Mouse (Mus musculus): Measurements from ENCODE around the gene Mael. TPM values are rescaled to one million over a fixed set of nuclear protein-coding genes. Genes with fewer than 3 reads are reported as not detected.

The Mael gene
- polyA plus RNA-seq, 1 experiment, result not detected

DNA sequence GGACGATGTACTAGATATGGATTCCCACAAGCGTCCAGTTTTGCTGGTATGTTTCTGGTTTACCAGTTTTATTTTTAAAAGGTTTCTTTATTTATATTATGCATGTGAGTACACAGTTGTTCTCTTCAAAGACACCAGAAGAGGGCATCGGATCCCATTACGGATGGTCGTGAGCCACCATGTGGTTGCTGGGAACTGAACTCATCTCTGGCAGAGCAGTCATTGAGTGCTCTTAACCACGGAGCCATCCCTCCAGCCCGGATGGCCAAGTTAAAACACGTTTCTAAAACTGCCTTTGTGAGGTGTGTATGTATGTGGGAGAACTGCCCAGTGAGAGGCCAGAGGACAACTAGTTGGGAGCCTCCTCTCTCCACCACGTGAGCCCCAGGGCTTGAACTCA, 79.9 kb downstream of the Mael start:
- no peak overlapping the region for H3ac ChIP-seq (ENCODE audit: control insufficient read depth, insufficient read length, low read depth)
- H3K27me3 ChIP-seq (ENCODE audit: control insufficient read depth, insufficient read depth, insufficient read length), result peaks cover 14% of the 10 kb centered on the region
- no peaks in the 10 kb centered on the region for H3K36me3 ChIP-seq (ENCODE audit: control insufficient read depth, insufficient read depth)
- no peaks in the 10 kb centered on the region for H3K79me3 ChIP-seq (ENCODE audit: low read depth)
- no peak for TF ChIP-seq MYOG (IDR thresholded peaks at IDR 0.05; ENCODE audit: control insufficient read depth, extremely low read depth, insufficient read length)
- TF ChIP-seq FOSL1 (IDR thresholded peaks at IDR 0.05; ENCODE audit: insufficient read depth, low read length, poor library complexity, severe bottlenecking), result no peak
- TF ChIP-seq USF1 (IDR thresholded peaks at IDR 0.05; ENCODE audit: low read depth), result no peak
- no peak for TF ChIP-seq CEBPB (IDR thresholded peaks at IDR 0.05; ENCODE audit: low read depth)
- no peak for TF ChIP-seq CTCF (IDR thresholded peaks at IDR 0.05; ENCODE audit: control insufficient read depth, insufficient read depth, insufficient read length)
- TF ChIP-seq MYOD1 (IDR thresholded peaks at IDR 0.05; ENCODE audit: control insufficient read depth, insufficient read length, low read depth), result no peak
- TF ChIP-seq MAX (IDR thresholded peaks at IDR 0.05), result no peak
- no peak overlapping the region for H3K4me3 ChIP-seq (ENCODE audit: insufficient read depth, poor library complexity, severe bottlenecking)
- no peaks in the 10 kb centered on the region for H3K79me2 ChIP-seq (ENCODE audit: control insufficient read depth, insufficient read depth)

DNA sequence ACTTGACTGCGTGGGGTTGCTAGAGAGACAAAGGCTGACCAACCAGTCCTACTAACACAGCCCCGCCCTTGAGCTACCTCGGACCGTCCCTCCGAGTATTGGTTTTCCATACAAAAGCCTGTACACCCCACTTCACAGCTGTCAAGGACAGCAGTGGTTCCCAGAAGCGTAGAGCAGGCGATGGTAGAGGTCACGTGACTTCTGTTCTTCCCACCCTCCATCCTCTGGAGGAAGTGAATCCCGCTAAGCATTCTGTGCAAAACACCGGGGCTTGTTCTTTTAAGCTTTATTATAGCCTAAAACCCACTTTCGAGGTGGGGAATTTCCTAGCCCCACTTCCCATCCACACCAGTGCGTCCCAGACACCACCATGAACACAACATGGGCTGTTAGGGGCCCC, 80.8 kb downstream of the Mael start:
- Histone ChIP-seq H3ac (ENCODE audit: control insufficient read depth, insufficient read length, low read depth) (no peak overlapping the region), H3K79me3 (ENCODE audit: low read depth) (no peaks in the 10 kb centered on the region), H3K36me3 (ENCODE audit: control insufficient read depth, insufficient read depth) (no peaks in the 10 kb centered on the region), H3K27me3 (ENCODE audit: control insufficient read depth, insufficient read depth, insufficient read length) (peaks cover 14% of the 10 kb centered on the region), H3K79me2 (ENCODE audit: control insufficient read depth, insufficient read depth) (no peaks in the 10 kb centered on the region), H3K4me3 (ENCODE audit: insufficient read depth, poor library complexity, severe bottlenecking) (no peak overlapping the region)
- TF ChIP-seq USF1 (IDR thresholded peaks at IDR 0.05; ENCODE audit: low read depth), result peak; percentile 44
- no peak for TF ChIP-seq CEBPB (IDR thresholded peaks at IDR 0.05; ENCODE audit: low read depth)
- TF ChIP-seq CTCF (IDR thresholded peaks at IDR 0.05; ENCODE audit: control insufficient read depth, insufficient read depth, insufficient read length), result no peak
- TF ChIP-seq MAX (IDR thresholded peaks at IDR 0.05), result no peak
- no peak for TF ChIP-seq MYOD1 (IDR thresholded peaks at IDR 0.05; ENCODE audit: control insufficient read depth, insufficient read length, low read depth)

DNA sequence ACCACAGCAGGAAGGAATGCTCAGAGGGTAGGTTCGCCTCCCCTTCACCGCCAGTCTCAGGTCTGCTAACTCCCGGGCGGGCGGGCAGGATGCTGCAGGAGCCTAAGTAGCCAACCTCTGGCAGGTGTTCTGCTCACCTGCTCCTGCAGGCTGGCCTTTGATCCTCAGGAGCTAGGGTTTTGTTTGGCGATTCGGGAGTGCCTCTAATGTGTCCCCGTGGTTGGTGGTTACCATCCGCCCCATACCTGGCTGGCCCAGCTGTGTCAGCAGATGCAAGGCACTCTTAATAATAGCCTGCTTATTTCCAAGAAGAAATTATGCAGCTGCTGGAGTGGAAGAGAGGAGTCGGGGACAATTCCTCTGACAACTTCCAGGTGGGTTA, 83.4 kb downstream of the Mael start:
- Histone ChIP-seq H3K36me3 (ENCODE audit: control insufficient read depth, insufficient read depth) (no peaks in the 10 kb centered on the region), H3K79me3 (ENCODE audit: low read depth) (no peaks in the 10 kb centered on the region), H3K79me2 (ENCODE audit: control insufficient read depth, insufficient read depth) (no peaks in the 10 kb centered on the region), H3K4me3 (ENCODE audit: insufficient read depth, poor library complexity, severe bottlenecking) (no peak overlapping the region), H3ac (ENCODE audit: control insufficient read depth, insufficient read length, low read depth) (no peak overlapping the region), H3K27me3 (ENCODE audit: control insufficient read depth, insufficient read depth, insufficient read length) (peaks cover 14% of the 10 kb centered on the region)
- TF ChIP-seq CTCF (IDR thresholded peaks at IDR 0.05; ENCODE audit: control insufficient read depth, insufficient read depth, insufficient read length) (no peak), USF1 (IDR thresholded peaks at IDR 0.05; ENCODE audit: low read depth) (no peak), FOSL1 (IDR thresholded peaks at IDR 0.05; ENCODE audit: insufficient read depth, low read length, poor library complexity, severe bottlenecking) (no peak), MAX (IDR thresholded peaks at IDR 0.05) (no peak), MYOD1 (IDR thresholded peaks at IDR 0.05; ENCODE audit: control insufficient read depth, insufficient read length, low read depth) (no peak), MYOG (IDR thresholded peaks at IDR 0.05; ENCODE audit: control insufficient read depth, extremely low read depth, insufficient read length) (no peak), CEBPB (IDR thresholded peaks at IDR 0.05; ENCODE audit: low read depth) (no peak)

DNA sequence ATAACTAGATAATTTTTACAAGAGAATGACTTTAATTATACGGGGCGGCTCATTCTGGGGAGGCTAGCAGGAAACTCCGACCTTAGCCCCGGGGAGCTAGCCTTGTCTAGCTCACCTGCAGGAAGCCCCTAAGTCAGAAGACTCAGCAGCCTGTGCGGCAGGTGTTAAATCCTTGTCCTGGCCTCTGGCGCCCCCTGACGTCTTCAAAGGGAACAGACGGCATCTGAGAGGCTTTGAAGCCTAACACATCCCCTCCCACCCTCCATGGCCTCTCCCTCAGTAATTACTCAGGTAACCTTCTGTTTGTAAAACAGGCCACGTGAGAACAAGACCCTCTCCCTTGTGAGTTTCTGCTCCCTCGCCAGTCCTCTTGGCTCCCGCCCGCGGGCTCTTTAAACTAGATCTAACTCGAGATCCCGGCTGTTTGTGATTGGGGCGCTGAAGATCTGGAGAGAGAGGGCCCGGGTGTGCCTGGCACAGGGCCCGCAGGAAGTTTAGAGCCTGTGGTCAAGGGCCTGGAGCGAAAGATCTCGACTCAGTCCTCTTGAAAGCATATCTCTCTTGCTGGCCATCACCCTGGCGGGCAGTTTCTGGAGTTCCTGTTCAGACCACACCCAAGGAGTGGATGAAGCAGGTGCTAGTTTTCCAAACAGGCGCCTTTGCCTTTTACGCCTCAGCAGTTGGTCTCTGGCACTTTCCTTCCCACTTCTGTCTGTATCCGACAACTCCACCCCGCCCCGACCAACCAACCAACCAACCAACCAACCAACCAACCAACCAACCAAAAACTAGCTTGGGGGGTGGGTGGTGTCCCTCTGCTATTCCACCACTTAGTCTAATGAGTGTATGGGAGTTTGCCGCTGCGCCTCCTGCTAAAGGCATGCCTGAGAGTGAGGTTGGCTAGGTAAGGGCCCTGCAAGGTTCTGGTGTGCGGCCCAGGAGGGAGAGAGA, 84.1 kb downstream of the Mael start:
- H3K79me3 ChIP-seq (ENCODE audit: low read depth), result no peaks in the 10 kb centered on the region
- H3K27me3 ChIP-seq (ENCODE audit: control insufficient read depth, insufficient read depth, insufficient read length), result peaks cover 14% of the 10 kb centered on the region
- H3K36me3 ChIP-seq (ENCODE audit: control insufficient read depth, insufficient read depth), result no peaks in the 10 kb centered on the region
- H3K79me2 ChIP-seq (ENCODE audit: control insufficient read depth, insufficient read depth), result no peaks in the 10 kb centered on the region
- no peak overlapping the region for H3ac ChIP-seq (ENCODE audit: control insufficient read depth, insufficient read length, low read depth)
- TF ChIP-seq MAX (IDR thresholded peaks at IDR 0.05) (no peak), CEBPB (IDR thresholded peaks at IDR 0.05; ENCODE audit: low read depth) (no peak), MYOD1 (IDR thresholded peaks at IDR 0.05; ENCODE audit: control insufficient read depth, insufficient read length, low read depth) (no peak), CTCF (IDR thresholded peaks at IDR 0.05; ENCODE audit: control insufficient read depth, insufficient read depth, insufficient read length) (peak; percentile 78), USF1 (IDR thresholded peaks at IDR 0.05; ENCODE audit: low read depth) (no peak), MYOG (IDR thresholded peaks at IDR 0.05; ENCODE audit: control insufficient read depth, extremely low read depth, insufficient read length) (no peak), FOSL1 (IDR thresholded peaks at IDR 0.05; ENCODE audit: insufficient read depth, low read length, poor library complexity, severe bottlenecking) (no peak)
- H3K4me3 ChIP-seq (ENCODE audit: insufficient read depth, poor library complexity, severe bottlenecking), result no peak overlapping the region

DNA sequence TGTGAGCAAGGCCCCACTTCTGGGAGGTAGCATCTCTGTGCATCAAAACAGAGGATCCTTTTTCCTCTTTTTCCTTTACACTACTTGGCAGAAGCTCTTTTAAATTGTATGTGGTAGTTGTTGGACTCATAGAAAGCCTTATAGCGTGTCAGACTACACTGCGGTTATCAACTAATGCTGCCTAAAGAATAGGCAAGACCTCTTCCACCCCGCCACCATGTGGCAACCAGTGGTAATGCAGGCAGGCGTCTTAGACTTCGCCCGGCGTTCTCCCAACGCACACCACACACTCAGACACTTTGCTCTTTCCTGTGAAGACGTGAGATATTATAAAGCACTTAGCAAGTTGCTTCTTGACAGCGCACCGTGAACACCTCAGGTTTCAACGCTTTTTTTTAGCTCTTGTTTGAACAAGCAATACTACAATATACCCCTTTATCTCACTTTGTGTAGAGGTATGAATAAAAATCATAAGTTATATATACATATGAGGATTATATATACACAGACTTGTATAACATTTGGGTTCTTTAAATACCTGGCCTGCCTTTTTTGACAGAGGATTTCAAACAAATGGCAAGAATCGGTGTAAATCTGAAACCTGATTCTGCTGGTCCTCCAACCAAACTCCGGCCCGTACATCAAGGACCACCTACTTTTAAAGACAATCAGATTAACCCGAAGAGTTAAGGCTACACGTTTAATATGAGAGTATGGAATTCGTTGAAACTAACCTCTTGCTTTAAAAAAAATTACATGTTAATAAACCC, 85.0 kb downstream of the Mael start:
- no peaks in the 10 kb centered on the region for H3K36me3 ChIP-seq (ENCODE audit: control insufficient read depth, insufficient read depth)
- H3ac ChIP-seq (ENCODE audit: control insufficient read depth, insufficient read length, low read depth), result no peak overlapping the region
- H3K79me3 ChIP-seq (ENCODE audit: low read depth), result no peaks in the 10 kb centered on the region
- H3K27me3 ChIP-seq (ENCODE audit: control insufficient read depth, insufficient read depth, insufficient read length), result peaks cover 9% of the 10 kb centered on the region
- TF ChIP-seq CEBPB (IDR thresholded peaks at IDR 0.05; ENCODE audit: low read depth), result no peak
- peak; percentile 89 for TF ChIP-seq CTCF (IDR thresholded peaks at IDR 0.05; ENCODE audit: control insufficient read depth, insufficient read depth, insufficient read length)
- TF ChIP-seq MYOG (IDR thresholded peaks at IDR 0.05; ENCODE audit: control insufficient read depth, extremely low read depth, insufficient read length), result no peak
- TF ChIP-seq MAX (IDR thresholded peaks at IDR 0.05), result peak; percentile 50
- no peak for TF ChIP-seq FOSL1 (IDR thresholded peaks at IDR 0.05; ENCODE audit: insufficient read depth, low read length, poor library complexity, severe bottlenecking)
- no peak for TF ChIP-seq USF1 (IDR thresholded peaks at IDR 0.05; ENCODE audit: low read depth)
- H3K79me2 ChIP-seq (ENCODE audit: control insufficient read depth, insufficient read depth), result no peaks in the 10 kb centered on the region
- no peak overlapping the region for H3K4me3 ChIP-seq (ENCODE audit: insufficient read depth, poor library complexity, severe bottlenecking)

Measured in C2C12 (cell line).